Mouse (Mus musculus) liver, postnatal 0 days (tissue): Measurements from ENCODE around the gene Rnf187.

Source experiments
- CTCF ChIP-seq: sonication (generic); IDR thresholded peaks from 2 replicates; pipeline ENCODE4 v1.5.1; 2016; ENCODE audit warnings: antibody characterized with exemption, low read depth
- EP300 ChIP-seq: IDR thresholded peaks from 2 replicates; pipeline ENCODE4 v1.6.1; 2016; ENCODE audit warnings: antibody characterized with exemption, low read depth, mild to moderate bottlenecking

DNA sequence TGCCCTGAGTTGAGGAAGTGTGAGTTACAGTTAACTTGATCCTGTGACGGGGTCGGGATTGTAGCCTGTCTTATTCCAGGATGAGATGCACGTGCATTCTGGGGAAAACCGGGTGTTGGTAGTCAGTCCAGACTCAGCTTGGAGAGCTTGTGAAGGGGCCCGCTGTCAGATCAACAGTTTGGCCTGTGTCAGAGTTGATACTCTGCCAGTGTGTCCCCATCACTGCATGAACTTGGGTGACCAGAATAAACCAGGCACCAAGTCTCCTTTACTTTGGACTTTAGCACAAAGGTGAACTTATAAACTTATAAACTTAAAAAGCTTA is 40.0 kb upstream of the Rnf187 start:
- TF ChIP-seq CTCF (no peak), EP300 (no peak)
